Mouse (Mus musculus): ENCODE data around the gene S100a13.
A peak's percentile ranks its signal among the peaks of the same experiment; 100 is the strongest.

Gene S100a13

GRCm38 (mm10) chr3:90508287-90508949 lies 5.8 kb upstream of the S100a13 start:
- DNase-seq, result no peak

GRCm38 (mm10) chr3:90508950-90509746 lies 5.1 kb upstream of the S100a13 start, which contains the start of gene Chtop:
Gene Chtop, minus strand, starts transcription at chr3:90509498.
- DNase-seq, result peak; percentile 96 to 98

- DNase-seq, result no peak
Observed at GRCm38 (mm10) chr3:90509747-90510123, 4.5 kb upstream of the S100a13 start.

GRCm38 (mm10) chr3:90512276-90512675 lies 2.0 kb upstream of the S100a13 start:
- DNase-seq, result no peak

- DNase-seq, result no peak
Observed at GRCm38 (mm10) chr3:90512948-90513642, 1.1 kb upstream of the S100a13 start.

GRCm38 (mm10) chr3:90514691-90515090 lies 456 bp downstream of the S100a13 start:
- DNase-seq, result peak; percentile 42 to 57

- DNase-seq, result no peak
Observed at GRCm38 (mm10) chr3:90515242-90515641, 1.0 kb downstream of the S100a13 start.

GRCm38 (mm10) chr3:90515789-90516188 lies 1.6 kb downstream of the S100a13 start:
- DNase-seq, result no peak

GRCm38 (mm10) chr3:90517711-90518110 lies 3.5 kb downstream of the S100a13 start:
- no peak for DNase-seq

GRCm38 (mm10) chr3:90525421-90525820 lies 11.2 kb downstream of the S100a13 start:
- DNase-seq, result no peak

GRCm38 (mm10) chr3:90526076-90526475 lies 11.8 kb downstream of the S100a13 start:
- no peak for DNase-seq

- DNase-seq, result no peak
Observed at GRCm38 (mm10) chr3:90526580-90526979, 12.3 kb downstream of the S100a13 start, which contains the start of gene S100a14. Gene S100a14, plus strand, starts transcription at chr3:90526856.

- DNase-seq, result no peak
Observed at GRCm38 (mm10) chr3:90527291-90527873, 13.1 kb downstream of the S100a13 start.

GRCm38 (mm10) chr3:90531713-90532112 lies 17.5 kb downstream of the S100a13 start:
- no peak for DNase-seq

GRCm38 (mm10) chr3:90535446-90535845 lies 21.2 kb downstream of the S100a13 start:
- DNase-seq, result no peak

- peak in 1 of 2 experiments; percentile 11 for DNase-seq
Observed at GRCm38 (mm10) chr3:90537141-90537904, 23.1 kb downstream of the S100a13 start, which contains the start of gene S100a16. Gene S100a16, plus strand, starts transcription at chr3:90537254.

GRCm38 (mm10) chr3:90537905-90538296 lies 23.7 kb downstream of the S100a13 start:
- DNase-seq, result no peak

- no peak for DNase-seq
Observed at GRCm38 (mm10) chr3:90540904-90541303, 26.7 kb downstream of the S100a13 start.

GRCm38 (mm10) chr3:90549676-90550420 lies 35.6 kb downstream of the S100a13 start:
- no peak for DNase-seq

- DNase-seq, result no peak
Observed at GRCm38 (mm10) chr3:90550421-90550790, 36.2 kb downstream of the S100a13 start.

- no peak for DNase-seq
Observed at GRCm38 (mm10) chr3:90552231-90552630, 38.0 kb downstream of the S100a13 start.
